Mouse (Mus musculus): Measurements from ENCODE around the gene Cxcr4.

- TF ChIP-seq CTCF (IDR thresholded peaks at IDR 0.05; ENCODE audit: low read depth): no peak
- no peak for TF ChIP-seq EP300 (IDR thresholded peaks at IDR 0.05; ENCODE audit: low read depth)
Measured at GRCm38 (mm10) chr1:128602018-128602687, 10.1 kb upstream of the Cxcr4 start.
